Mouse (Mus musculus) neural tube, embryonic 15.5 days (tissue): ENCODE measurements around the gene Aarsd1. TPM values are rescaled to one million over a fixed set of nuclear protein-coding genes. Genes with fewer than 3 reads are reported as not detected.
A peak's percentile ranks its signal among the peaks of the same experiment; 100 is the strongest.
"Not testable (repeated sequence)": the region's sequence is repeated elsewhere in the genome, so short reads cannot be mapped to it uniquely, and the experiment has no call there.

ENCODE experiments used
- ATAC-seq: fragments of 200-750 bp; cut with Nextera tagmentation; 2 replicates; pipeline ENCODE4 v1.8.0; 2017; ENCODE audit warnings: mild to moderate bottlenecking, moderate TSS enrichment, moderate library complexity; ENCODE audit not compliant: low FRiP score
- H3K27ac ChIP-seq: fragments of 300-500 bp; sonication (generic); replicated peaks from 2 replicates; pipeline ENCODE4 v1.5.1; 2015; ENCODE audit warnings: mild to moderate bottlenecking, inconsistent platforms
- H3K27me3 ChIP-seq: fragments of 300-500 bp; sonication (generic); replicated peaks from 2 replicates; pipeline ENCODE4 v1.6.1; 2015; ENCODE audit warnings: inconsistent platforms
- H3K36me3 ChIP-seq: fragments of 300-500 bp; sonication (generic); 2 replicates; pipeline ENCODE4 v1.6.1; 2015; ENCODE audit warnings: inconsistent platforms
- H3K4me1 ChIP-seq: fragments of 300-500 bp; sonication (generic); 2 replicates; pipeline ENCODE4 v1.6.1; 2015; ENCODE audit warnings: inconsistent platforms
- H3K4me2 ChIP-seq: fragments of 300-500 bp; sonication (generic); 2 replicates; pipeline ENCODE4 v1.6.1; 2015; ENCODE audit warnings: inconsistent platforms, mild to moderate bottlenecking, moderate library complexity
- H3K4me3 ChIP-seq: fragments of 300-500 bp; sonication (generic); replicated peaks from 2 replicates; pipeline ENCODE4 v1.5.1; 2015; ENCODE audit warnings: mild to moderate bottlenecking, inconsistent platforms
- H3K9ac ChIP-seq: fragments of 300-500 bp; sonication (generic); replicated peaks from 2 replicates; pipeline ENCODE4 v1.6.1; 2015; ENCODE audit warnings: mild to moderate bottlenecking, inconsistent platforms
- H3K9me3 ChIP-seq: fragments of 300-500 bp; sonication (generic); replicated peaks from 2 replicates; pipeline ENCODE4 v1.6.1; 2016; ENCODE audit warnings: inconsistent platforms
- WGBS: fragments of 180-500 bp; shearing (Covaris S2); methylation state at CpG from one replicate; pipeline ENCODE4 v1.1.7; 2015; ENCODE audit warnings: mixed read lengths; 5-methylcytosine and 5-hydroxymethylcytosine counted together
- polyA plus RNA-seq: library from polyadenylated mRNA; unstranded; fragments of >200 nt; fragmentation: Nextera tagmentation; extraction: Ambion mirVana; gene quantifications from 2 replicates; pipeline ENCODE4 v1.2.1, GENCODE M21; 2015

Gene Aarsd1
- polyA plus RNA-seq, 1 experiment from 2014 or later = 88.1 TPM

GRCm38 (mm10) chr11:101442760-101443159 lies 25.3 kb upstream of the Aarsd1 start:
- Histone ChIP-seq H3K4me2 (peak overlapping the region; percentile 89), H3K27ac (peak overlapping the region; percentile 92), H3K9ac (peak overlapping the region; percentile 83), H3K27me3 (no peaks in the 10 kb centered on the region), H3K4me1 (peaks cover 22% of the 10 kb centered on the region), H3K9me3 (no peaks in the 10 kb centered on the region), H3K36me3 (peaks cover 21% of the 10 kb centered on the region), H3K4me3 (peak overlapping the region; percentile 64)
- ATAC-seq = no peak
- under 1% methylated on average over 14 of the region's 14 CpGs for WGBS

- Histone ChIP-seq H3K4me3 (peak within 1 kb of the TSS; percentile 64), H3K9ac (peak within 1 kb of the TSS; percentile 83), H3K4me2 (peak within 1 kb of the TSS; percentile 89), H3K4me1 (peaks cover 22% of the 10 kb centered on the region), H3K36me3 (peaks cover 21% of the 10 kb centered on the region), H3K27ac (peak within 1 kb of the TSS; percentile 92), H3K9me3 (no peaks in the 10 kb centered on the region), H3K27me3 (no peaks in the 10 kb centered on the region)
- under 1% methylated on average over 42 of the region's 42 CpGs for WGBS
- peak; percentile 98 for ATAC-seq
Measured at GRCm38 (mm10) chr11:101442127-101442693, 24.8 kb upstream of the Aarsd1 start, which contains the start of gene Rpl27. Rpl27 (plus strand) TSS chr11:101442298.

GRCm38 (mm10) chr11:101441450-101442126 lies 24.2 kb upstream of the Aarsd1 start:
- H3K4me1 ChIP-seq = peaks cover 22% of the 10 kb centered on the region
- peaks cover 21% of the 10 kb centered on the region for H3K36me3 ChIP-seq
- H3K4me2 ChIP-seq = peak overlapping the region; percentile 89
- H3K27me3 ChIP-seq, ATAC-seq, H3K9me3 ChIP-seq, H3K9ac ChIP-seq: not testable (repeated sequence)
- H3K27ac ChIP-seq = 0 out of 2 replicates have a peak overlapping the region, but pooled peaks have one; percentile 23
- 41% methylated on average over 15 of the region's 15 CpGs for WGBS
- peak overlapping the region; percentile 27 for H3K4me3 ChIP-seq

GRCm38 (mm10) chr11:101438006-101438405 lies 20.6 kb upstream of the Aarsd1 start:
- not testable (repeated sequence) for H3K9ac ChIP-seq, H3K4me1 ChIP-seq, ATAC-seq, H3K27me3 ChIP-seq, H3K4me2 ChIP-seq, H3K27ac ChIP-seq, H3K9me3 ChIP-seq, H3K4me3 ChIP-seq
- 53% methylated on average over 3 of the region's 3 CpGs for WGBS
- H3K36me3 ChIP-seq = peaks cover 31% of the 10 kb centered on the region

- H3K36me3 ChIP-seq = peaks cover 38% of the 10 kb centered on the region
- H3K4me3 ChIP-seq = no peak overlapping the region
- no peaks in the 10 kb centered on the region for H3K9me3 ChIP-seq
- ATAC-seq = no peak
- no peak overlapping the region for H3K9ac ChIP-seq
- no peaks in the 10 kb centered on the region for H3K27me3 ChIP-seq
- 35% methylated on average over 4 of the region's 4 CpGs for WGBS
- no peak overlapping the region for H3K27ac ChIP-seq
- no peaks in the 10 kb centered on the region for H3K4me1 ChIP-seq
- no peak overlapping the region for H3K4me2 ChIP-seq
Measured at GRCm38 (mm10) chr11:101436916-101437315, 19.5 kb upstream of the Aarsd1 start.

DNA sequence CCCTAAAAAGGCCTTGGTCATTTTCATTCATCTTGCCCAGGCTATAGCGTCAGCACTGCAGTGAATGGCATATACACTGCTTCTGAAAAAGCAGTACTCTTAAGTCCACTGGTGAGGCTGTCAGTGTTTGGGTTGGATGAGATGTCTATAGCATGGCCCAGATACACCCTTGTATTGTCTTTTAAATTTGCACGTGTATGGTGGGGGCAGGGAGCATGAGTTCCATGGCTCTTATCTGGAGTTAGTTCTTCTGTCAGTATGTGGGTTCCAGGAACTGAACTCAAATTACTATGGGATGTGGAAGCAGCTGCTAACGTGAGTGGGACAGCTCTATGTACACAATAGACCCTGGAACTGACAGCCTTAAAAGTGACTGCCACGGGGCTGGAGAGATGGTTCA lies 18.4 kb upstream of the Aarsd1 start:
- no peaks in the 10 kb centered on the region for H3K4me1 ChIP-seq
- H3K4me3 ChIP-seq = no peak overlapping the region
- H3K9ac ChIP-seq = no peak overlapping the region
- no peak overlapping the region for H3K27ac ChIP-seq
- no peaks in the 10 kb centered on the region for H3K9me3 ChIP-seq
- peaks cover 48% of the 10 kb centered on the region for H3K36me3 ChIP-seq
- no peak for ATAC-seq
- WGBS = 90% methylated on average over 4 of the region's 4 CpGs
- H3K27me3 ChIP-seq = no peaks in the 10 kb centered on the region
- H3K4me2 ChIP-seq = no peak overlapping the region

DNA sequence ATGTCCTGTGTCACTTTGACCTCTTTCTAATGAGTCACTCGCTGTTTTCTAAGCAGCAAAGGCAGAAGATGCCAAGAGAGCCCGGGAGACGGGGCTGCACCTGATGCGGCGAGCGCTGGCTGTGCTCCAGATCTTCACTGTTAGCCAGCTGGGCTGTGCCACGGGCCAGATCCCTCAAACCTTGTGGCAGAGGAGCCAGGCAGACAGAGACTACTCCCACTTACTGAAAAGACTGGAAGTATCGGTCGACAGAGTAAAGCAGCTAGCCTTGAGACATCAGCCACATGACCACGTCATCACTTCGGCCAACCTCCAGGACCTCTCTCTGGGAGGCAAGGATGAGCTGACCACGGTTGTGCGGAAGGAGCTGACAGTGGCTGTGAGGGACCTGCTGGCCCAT lies 16.0 kb upstream of the Aarsd1 start:
- H3K36me3 ChIP-seq = peaks cover 66% of the 10 kb centered on the region
- no peaks in the 10 kb centered on the region for H3K4me1 ChIP-seq
- no peak overlapping the region for H3K27ac ChIP-seq
- H3K4me2 ChIP-seq = no peak overlapping the region
- no peaks in the 10 kb centered on the region for H3K27me3 ChIP-seq
- WGBS = 81% methylated on average over 13 of the region's 13 CpGs
- H3K9ac ChIP-seq = no peak overlapping the region
- H3K4me3 ChIP-seq = no peak overlapping the region
- ATAC-seq = no peak
- H3K9me3 ChIP-seq = no peaks in the 10 kb centered on the region

DNA sequence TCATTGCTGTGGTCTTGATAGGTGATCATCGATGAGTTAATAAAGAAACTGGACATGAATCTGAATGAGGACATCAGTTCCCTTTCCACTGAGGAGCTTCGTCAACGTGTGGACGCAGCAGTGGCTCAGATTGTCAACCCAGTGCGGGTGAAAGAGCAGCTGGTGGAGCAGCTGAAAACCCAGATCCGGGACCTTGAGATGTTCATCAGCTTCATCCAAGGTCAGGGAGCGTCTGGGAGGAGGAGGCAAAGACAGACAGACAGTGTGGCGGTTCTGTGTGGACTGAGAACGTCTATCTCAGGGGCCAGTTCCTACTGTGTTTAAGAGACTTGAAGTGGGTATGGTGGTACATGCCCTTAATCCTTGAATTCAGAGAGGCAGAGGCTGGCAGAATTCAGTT lies 13.9 kb upstream of the Aarsd1 start:
- H3K36me3 ChIP-seq = peaks cover 66% of the 10 kb centered on the region
- no peak for ATAC-seq
- no peaks in the 10 kb centered on the region for H3K27me3 ChIP-seq
- H3K4me2 ChIP-seq = no peak overlapping the region
- WGBS = 96% methylated on average over 9 of the region's 9 CpGs
- H3K4me1 ChIP-seq = peaks cover 13% of the 10 kb centered on the region
- no peak overlapping the region for H3K9ac ChIP-seq
- H3K9me3 ChIP-seq = no peaks in the 10 kb centered on the region
- H3K27ac ChIP-seq = no peak overlapping the region
- no peak overlapping the region for H3K4me3 ChIP-seq

GRCm38 (mm10) chr11:101426165-101426564 lies 8.8 kb upstream of the Aarsd1 start:
- Histone ChIP-seq H3K9ac (peak overlapping the region; percentile 71), H3K9me3 (no peaks in the 10 kb centered on the region), H3K27me3 (no peaks in the 10 kb centered on the region), H3K4me3 (peak overlapping the region; percentile 72), H3K4me2 (peak overlapping the region; percentile 83), H3K4me1 (peaks cover 31% of the 10 kb centered on the region), H3K36me3 (peaks cover 21% of the 10 kb centered on the region), H3K27ac (no peak overlapping the region)
- WGBS = 73% methylated on average over 8 of the region's 8 CpGs
- ATAC-seq = no peak

DNA sequence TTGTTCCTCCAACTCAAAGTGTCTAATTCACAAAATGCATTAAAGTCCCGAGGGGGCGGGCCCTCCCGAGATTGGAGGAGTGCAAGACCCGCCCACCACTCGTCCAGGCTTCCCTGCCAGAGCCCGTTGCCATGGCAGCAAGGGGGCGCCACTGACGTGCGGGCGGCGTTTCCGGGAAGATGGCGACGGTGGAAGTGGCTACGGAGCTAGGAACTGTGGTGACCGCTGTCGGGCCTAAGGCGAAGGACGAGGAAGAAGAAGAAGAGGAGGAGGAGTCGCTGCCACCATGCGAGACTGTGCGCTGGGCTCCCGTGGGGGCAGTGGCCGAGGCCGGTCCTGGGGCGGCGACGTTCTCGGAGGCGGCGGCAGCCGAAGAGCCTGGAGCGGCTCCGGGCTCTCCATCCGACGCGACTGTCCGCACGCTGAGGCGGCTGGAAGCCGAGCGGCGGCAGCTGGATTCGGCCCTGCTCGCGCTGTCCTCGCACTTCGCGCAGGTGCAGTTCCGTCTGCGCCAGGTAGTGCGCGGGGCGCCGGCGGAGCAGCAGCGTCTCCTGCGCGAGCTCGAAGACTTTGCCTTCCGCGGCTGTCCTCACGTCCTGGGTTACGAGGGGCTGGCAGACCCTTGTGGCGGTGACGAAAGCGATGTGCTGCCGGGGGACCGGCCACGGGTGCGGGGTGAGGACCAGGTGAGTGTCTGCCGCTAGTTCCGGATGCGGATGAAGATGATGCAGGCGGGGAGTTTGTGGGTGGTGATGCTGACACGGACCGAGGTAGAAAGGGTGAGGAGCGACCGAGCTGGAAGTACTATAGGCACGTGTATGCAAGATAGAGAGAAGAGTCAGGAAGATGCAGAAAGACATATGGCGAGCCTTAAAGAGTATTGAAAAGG lies 7.8 kb upstream of the Aarsd1 start, which contains the start of the genes Rundc1 and Ptges3l:
Rundc1 (plus strand) TSS at position 161 of the 889 bp plus-strand sequence.
Ptges3l (minus strand) TSS at position 409 of the 889 bp plus-strand sequence.
- WGBS = under 1% methylated on average over 80 of the region's 81 CpGs
- Histone ChIP-seq H3K4me3 (peak within 1 kb of the TSS; percentile 72), H3K4me2 (peak within 1 kb of the TSS; percentile 83), H3K36me3 (peaks cover 11% of the 10 kb centered on the region), H3K4me1 (peaks cover 31% of the 10 kb centered on the region), H3K9ac (peak within 1 kb of the TSS; percentile 71), H3K27me3 (no peaks in the 10 kb centered on the region), H3K27ac (peak within 1 kb of the TSS; percentile 93), H3K9me3 (no peaks in the 10 kb centered on the region)
- peak; percentile 94 for ATAC-seq

GRCm38 (mm10) chr11:101424105-101424851 lies 6.9 kb upstream of the Aarsd1 start, which contains the start of gene Gm27029:
Gm27029 (minus strand) TSS chr11:101424796.
- H3K4me3 ChIP-seq = peak within 1 kb of the TSS; percentile 72
- WGBS = 8% methylated on average over 23 of the region's 23 CpGs
- H3K36me3 ChIP-seq = peaks cover 3% of the 10 kb centered on the region
- H3K27ac ChIP-seq = peak within 1 kb of the TSS; percentile 93
- H3K9me3 ChIP-seq = no peaks in the 10 kb centered on the region
- no peaks in the 10 kb centered on the region for H3K27me3 ChIP-seq
- peak within 1 kb of the TSS; percentile 71 for H3K9ac ChIP-seq
- peak within 1 kb of the TSS; percentile 83 for H3K4me2 ChIP-seq
- ATAC-seq = peak; percentile 53
- peaks cover 31% of the 10 kb centered on the region for H3K4me1 ChIP-seq
